Mouse (Mus musculus): Measurements from ENCODE around the gene Tceal1. TPM values are rescaled to one million over a fixed set of nuclear protein-coding genes. Genes with fewer than 3 reads are reported as not detected.

Tceal1 gene
- polyA plus RNA-seq (2012; ENCODE audit: low replicate concordance), result 0.03 and 0.09 TPM in 2 replicates

DNA sequence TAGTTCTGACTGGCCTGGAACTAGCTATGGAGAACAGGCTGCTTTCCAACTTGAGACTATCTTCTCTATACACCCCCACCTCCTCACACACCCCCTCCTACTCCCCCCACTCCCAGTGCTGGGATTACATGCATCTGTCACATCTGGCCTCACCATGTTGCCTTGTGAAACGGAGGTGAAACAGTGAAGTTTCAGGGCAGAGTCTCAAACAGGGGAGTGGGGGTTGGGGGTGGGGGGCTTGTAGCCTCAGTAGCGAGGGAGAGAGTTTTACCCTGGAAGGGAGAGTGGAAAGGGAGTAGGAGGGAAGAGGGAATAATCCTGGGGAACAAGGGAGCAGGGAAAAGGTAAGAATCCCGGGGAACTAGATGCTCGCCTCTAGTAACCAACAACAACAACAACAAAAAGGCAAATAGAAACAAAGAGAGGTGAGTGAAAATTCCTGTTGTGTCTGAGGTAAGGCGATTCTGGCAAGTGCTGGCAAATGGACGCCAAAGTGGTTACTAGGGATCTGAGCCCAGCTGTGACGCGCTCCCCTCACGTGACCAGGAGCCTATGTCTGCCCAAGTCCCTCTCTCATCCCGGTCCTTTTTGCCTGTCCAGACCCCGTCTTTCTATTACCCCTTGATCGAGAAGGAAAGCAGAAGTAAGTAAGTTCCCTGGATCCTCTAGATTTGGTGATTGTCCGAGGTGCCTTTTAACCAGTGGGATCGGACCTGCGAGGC lies at the start of gene Tceal1:
Tceal1 (plus strand) TSS at position 537 of the 722 bp plus-strand sequence.

DNA sequence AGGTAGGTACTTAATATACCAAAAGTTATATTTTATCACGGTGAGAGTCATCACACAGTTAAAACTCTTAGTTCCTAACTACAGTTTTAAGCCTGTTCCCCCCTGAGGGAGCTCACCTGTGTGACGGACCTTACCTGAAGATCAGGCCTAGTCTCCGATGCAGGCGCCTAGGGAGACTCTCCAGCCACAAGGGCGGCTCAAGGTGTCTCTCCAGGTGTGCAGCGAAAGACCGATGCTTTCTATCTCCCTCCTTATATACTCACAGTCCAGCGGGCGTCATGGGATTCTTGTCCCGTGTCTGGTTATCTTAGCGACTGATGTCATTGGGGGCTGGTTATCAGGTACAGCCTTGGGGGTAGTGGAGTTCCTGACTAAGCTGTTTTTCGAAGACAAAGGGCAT lies 35.7 kb downstream of the Tceal1 start, which contains the start of gene Morf4l2:
Morf4l2 (minus strand) TSS at position 232 of the 400 bp plus-strand sequence.

Other genes with a start within 250 kb of the Tceal1 start
- not detected in 2 replicates for gene Kir3dl1, start 190.0 kb upstream of the Tceal1 start, polyA plus RNA-seq (2012; ENCODE audit: low replicate concordance)
- not detected in 2 replicates for gene Kir3dl2, start 163.9 kb upstream of the Tceal1 start, polyA plus RNA-seq (2012; ENCODE audit: low replicate concordance)
- gene Tceal3, start 117.1 kb upstream of the Tceal1 start, polyA plus RNA-seq (2012; ENCODE audit: low replicate concordance), result 1.1 TPM in 2 replicates
- 115 and 122 TPM in 2 replicates for gene Morf4l2, start 35.7 kb downstream of the Tceal1 start, polyA plus RNA-seq (2012; ENCODE audit: low replicate concordance)
- gene Glra4, start 72.2 kb downstream of the Tceal1 start, polyA plus RNA-seq (2012; ENCODE audit: low replicate concordance), result not detected in 2 replicates
- gene Plp1, start 114.7 kb downstream of the Tceal1 start, polyA plus RNA-seq (2012; ENCODE audit: low replicate concordance), result 0.67 and 1.2 TPM in 2 replicates
- gene Rab9b, start 160.8 kb downstream of the Tceal1 start, polyA plus RNA-seq (2012; ENCODE audit: low replicate concordance), result not detected in 2 replicates
- gene H2bfm, start 219.3 kb downstream of the Tceal1 start, polyA plus RNA-seq (2012; ENCODE audit: low replicate concordance), result not detected in 2 replicates